Comparison of ENCODE assay signal across 12 mouse cellular contexts in the genomic region with DNA sequence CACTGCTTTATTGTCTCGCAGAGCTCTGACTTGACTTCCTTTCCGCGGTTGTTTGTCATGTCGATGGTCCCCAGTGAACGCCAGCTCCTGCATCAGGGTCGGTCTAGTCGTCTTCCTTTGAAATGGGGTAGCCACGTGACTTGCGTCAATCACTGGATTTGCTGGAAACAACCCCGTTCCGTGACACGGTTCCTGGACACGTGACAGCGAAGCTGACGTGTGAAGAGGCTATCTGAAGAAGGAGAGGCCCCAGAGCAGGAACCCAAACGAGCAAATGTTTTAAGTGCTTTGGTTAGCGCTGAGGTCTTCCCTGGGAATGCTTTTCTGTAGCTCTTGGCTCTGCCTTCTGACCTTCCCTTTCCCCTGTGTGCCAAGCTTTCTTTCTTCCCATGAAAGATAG. TPM values are rescaled to one million over a fixed set of nuclear protein-coding genes. Genes with fewer than 3 reads are reported as not detected.
DNase-seq lines count a peak whose midpoint lies in the region; ATAC-seq lines count a peak whose summit lies in the region.
"Had no signal": no experiment of that assay in that cellular context is flagged by ENCODE, and none has a peak within 500 bp of the region (broad histone marks: within the 10 kb centered on the region; RNA-seq: fewer than 3 reads in every experiment).

No protein-coding gene starts in this region.

- no peak overlapping the region for H3K9ac ChIP-seq in hindbrain, embryonic 12.5 days
- H3K9ac ChIP-seq in hindbrain, embryonic 11.5 days (ENCODE audit: low read depth, low read length), result no peak overlapping the region
- H3K9ac ChIP-seq: lung, embryonic 14.5 days had no signal

- peak overlapping the region; percentile 15; the same call in 1 of the 2 replicates for H3K4me2 ChIP-seq in hindbrain, embryonic 12.5 days (replicated peaks)
- H3K4me2 ChIP-seq in hindbrain, embryonic 11.5 days (replicated peaks; ENCODE audit: low read depth, low read length), result no peak overlapping the region
- H3K4me2 ChIP-seq: lung, embryonic 14.5 days had no signal

- H3K27ac ChIP-seq in hindbrain, embryonic 12.5 days, result no peak overlapping the region
- H3K27ac ChIP-seq in hindbrain, embryonic 11.5 days (ENCODE audit: low read depth, low read length), result no peak overlapping the region
- H3K27ac ChIP-seq: embryonic facial prominence, embryonic 10.5 days; limb, embryonic 10.5 days had no signal

- no peaks in the 10 kb centered on the region for H3K27me3 ChIP-seq in hindbrain, embryonic 12.5 days
- no peaks in the 10 kb centered on the region for H3K27me3 ChIP-seq in hindbrain, embryonic 11.5 days (ENCODE audit: control insufficient read depth, insufficient read depth, low read length)

- intact Hi-C loops in heart, postnatal 36 days (cut with DNase I), result no loop called here

- H3K4me1 ChIP-seq in hindbrain, embryonic 12.5 days, result no peaks in the 10 kb centered on the region; the same call in 1 of the 2 replicates
- no peaks in the 10 kb centered on the region for H3K4me1 ChIP-seq in hindbrain, embryonic 11.5 days (replicated peaks; ENCODE audit: control insufficient read depth, insufficient read depth, low read length)
- H3K4me1 ChIP-seq: embryonic facial prominence, embryonic 10.5 days; limb, embryonic 10.5 days had no signal

- ATAC-seq in hindbrain, embryonic 12.5 days (ENCODE audit: low FRiP score), result no peak
- no peak for ATAC-seq in hindbrain, embryonic 11.5 days (ENCODE audit: low FRiP score)
- ATAC-seq in megakaryocyte progenitor cell, adult 5-6 weeks (replicated peaks; ENCODE audit: poor library complexity), result no peak

- peaks cover 5% of the 10 kb centered on the region; the same call in 1 of the 2 replicates for H3K9me3 ChIP-seq in hindbrain, embryonic 12.5 days (replicated peaks)
- no peaks in the 10 kb centered on the region for H3K9me3 ChIP-seq in hindbrain, embryonic 11.5 days (ENCODE audit: control insufficient read depth, low read length)
- H3K9me3 ChIP-seq: limb, embryonic 10.5 days had no signal

- no peak overlapping the region for H3K4me3 ChIP-seq in hindbrain, embryonic 12.5 days
- H3K4me3 ChIP-seq in hindbrain, embryonic 11.5 days (ENCODE audit: low read depth, low read length), result no peak overlapping the region
- H3K4me3 ChIP-seq: embryonic facial prominence, embryonic 10.5 days; limb, embryonic 10.5 days had no signal

- no peak for DNase-seq in hindbrain, embryonic 11.5 days (ENCODE audit: low spot score)
- peak; percentile 25 to 30 for DNase-seq in adrenal gland, postnatal 36 days
- DNase-seq in heart, postnatal 36 days, result peak; percentile 11 to 47
- peak; percentile 54 to 66 for DNase-seq in kidney, postnatal 25 days
- DNase-seq in cerebellum, adult 9-10 months, result no peak
- DNase-seq in natural killer cell, adult 2 months (ENCODE audit: low spot score in 2 of 2), result no peak
- DNase-seq: cerebellum, adult 11 months; lung, embryonic 14.5 days had no signal

- no peaks in the 10 kb centered on the region for H3K36me3 ChIP-seq in hindbrain, embryonic 12.5 days
- H3K36me3 ChIP-seq in hindbrain, embryonic 11.5 days (ENCODE audit: control insufficient read depth, insufficient read depth, low read length), result no peaks in the 10 kb centered on the region
- H3K36me3 ChIP-seq: embryonic facial prominence, embryonic 10.5 days; limb, embryonic 10.5 days had no signal

- WGBS in hindbrain, embryonic 12.5 days, result 75% methylated on average over 17 of the region's 17 CpGs
- 79% methylated on average over 17 of the region's 17 CpGs for WGBS in hindbrain, embryonic 11.5 days

RNA-seq across cellular contexts. Expression of gene Col25a1, which starts 41.5 kb away (rescaled TPM):
- polyA plus RNA-seq in hindbrain, embryonic 12.5 days (2016; fragmentation: Nextera tagmentation; extraction: Ambion mirVana), result 10.0 and 11.8 TPM in 2 replicates
- polyA plus RNA-seq in hindbrain, embryonic 11.5 days (2014; fragmentation: Nextera tagmentation; extraction: Ambion mirVana), result 4.6 and 5.3 TPM in 2 replicates
- total RNA-seq in adrenal gland, postnatal 36 days (2021), result 1 to 10 TPM; 2.7 to 9.2 TPM
- under 1 TPM; 0.16 to 0.33 TPM for total RNA-seq in heart, postnatal 36 days (2021)
- total RNA-seq in megakaryocyte progenitor cell, adult 5-6 weeks (2015), result 0.10 TPM in 1 of 2 replicates, not detected in the other
- total RNA-seq in megakaryocyte progenitor cell, adult 5-6 weeks (2017), result 0.07 TPM in 1 of 2 replicates, not detected in the other

Comparison
In these comparisons a context has a peak if more than half of its experiments do, and no peak if none do; other contexts are left out.
1. DNase-seq: peak in adrenal gland, postnatal 36 days (2 of 2), heart, postnatal 36 days (2 of 2) and kidney, postnatal 25 days (2 of 2); none in hindbrain, embryonic 11.5 days (single experiment), cerebellum, adult 9-10 months (single experiment) and natural killer cell, adult 2 months (0 of 2).